Mouse (Mus musculus): ENCODE data around the gene Sik2.

- TF ChIP-seq TAL1 (IDR thresholded peaks at IDR 0.05; ENCODE audit: low read length) = no peak
- no peak for TF ChIP-seq GATA1 (IDR thresholded peaks at IDR 0.05; ENCODE audit: low read length)
These were observed 153.1 kb downstream of the Sik2 start for GRCm38 (mm10) chr9:50855780-50856179.

All from erythroblast, embryonic 14.5 days (primary cell).